Mouse (Mus musculus): Measurements from ENCODE around the gene Nkx1-2. TPM values are rescaled to one million over a fixed set of nuclear protein-coding genes. Genes with fewer than 3 reads are reported as not detected.

Nkx1-2 gene
- polyA plus RNA-seq, 1 experiment from 2014 or later, result 6.8 TPM

Other genes with a start within 250 kb of the Nkx1-2 start
- 138 and 144 TPM in 2 replicates for gene Oat, start 23.2 kb downstream of the Nkx1-2 start, polyA plus RNA-seq (2014; fragmentation: Nextera tagmentation; extraction: Ambion mirVana)
- gene Lhpp, start 11.0 kb upstream of the Nkx1-2 start, polyA plus RNA-seq (2014; fragmentation: Nextera tagmentation; extraction: Ambion mirVana), result 20.4 and 22.4 TPM in 2 replicates
- gene Fam53b, start 214.2 kb upstream of the Nkx1-2 start, polyA plus RNA-seq (2014; fragmentation: Nextera tagmentation; extraction: Ambion mirVana), result 16.9 and 17.0 TPM in 2 replicates

Data from hindbrain, embryonic 11.5 days (tissue).